Mouse (Mus musculus): ENCODE data around the gene Prkn. TPM values are rescaled to one million over a fixed set of nuclear protein-coding genes. Genes with fewer than 3 reads are reported as not detected.

Prkn gene
- polyA plus RNA-seq, 1 experiment from 2014 or later, result 2.8 TPM

DNA sequence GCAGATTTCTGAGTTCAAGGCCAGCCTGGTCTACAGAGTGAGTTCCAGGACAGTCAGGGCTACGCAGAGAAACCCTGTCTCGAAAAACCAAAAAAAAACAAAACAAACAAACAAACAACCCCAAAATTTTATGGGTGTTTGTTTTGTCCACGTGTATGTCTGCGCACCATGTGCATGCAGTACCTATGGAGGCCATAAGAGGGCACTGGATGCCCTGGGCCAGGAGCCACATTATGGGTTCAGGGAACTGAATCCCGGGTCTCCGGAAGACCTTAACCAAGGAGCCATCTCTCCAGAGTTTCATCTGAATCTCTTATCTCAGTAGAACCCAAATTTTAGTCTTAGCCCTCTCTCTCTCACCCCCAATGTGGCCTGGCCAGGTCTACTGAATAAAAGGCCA, 1263.6 kb downstream of the Prkn start:
- Histone ChIP-seq H3K27me3 (replicated peaks; ENCODE audit: insufficient read depth, low read length) (no peaks in the 10 kb centered on the region), H3K9me3 (ENCODE audit: low read length) (no peaks in the 10 kb centered on the region), H3K9ac (replicated peaks; ENCODE audit: low read depth) (no peak overlapping the region), H3K27ac (ENCODE audit: low read length) (no peak overlapping the region), H3K4me1 (ENCODE audit: insufficient read depth, low read depth, low read length) (no peaks in the 10 kb centered on the region), H3K4me2 (replicated peaks; ENCODE audit: low read depth, low read length) (no peak overlapping the region), H3K4me3 (ENCODE audit: low read depth, low read length) (no peak overlapping the region), H3K36me3 (ENCODE audit: insufficient read depth, low read length) (no peaks in the 10 kb centered on the region)
- no peak for ATAC-seq
- WGBS, result 74% methylated on average over 6 of the region's 6 CpGs
- no peak for DNase-seq (ENCODE audit: low spot score)
- peak; percentile 66 for TF ChIP-seq CTCF (IDR thresholded peaks at IDR 0.05)
- TF ChIP-seq EP300 (IDR thresholded peaks at IDR 0.05), result no peak

GRCm38 (mm10) chr17:12104245-12104644, 1264.1 kb downstream of the Prkn start:
- no peak overlapping the region for H3K9ac ChIP-seq (replicated peaks; ENCODE audit: low read depth)
- H3K4me1 ChIP-seq (ENCODE audit: insufficient read depth, low read depth, low read length), result no peaks in the 10 kb centered on the region
- TF ChIP-seq EP300 (IDR thresholded peaks at IDR 0.05) (no peak), CTCF (IDR thresholded peaks at IDR 0.05) (no peak)
- no peaks in the 10 kb centered on the region for H3K27me3 ChIP-seq (replicated peaks; ENCODE audit: insufficient read depth, low read length)
- no peak for DNase-seq (ENCODE audit: low spot score)
- no peak overlapping the region for H3K27ac ChIP-seq (ENCODE audit: low read length)
- no peak overlapping the region for H3K4me2 ChIP-seq (replicated peaks; ENCODE audit: low read depth, low read length)
- H3K4me3 ChIP-seq (ENCODE audit: low read depth, low read length), result no peak overlapping the region
- no peak for ATAC-seq
- H3K36me3 ChIP-seq (ENCODE audit: insufficient read depth, low read length), result no peaks in the 10 kb centered on the region
- no peaks in the 10 kb centered on the region for H3K9me3 ChIP-seq (ENCODE audit: low read length)
- 44% methylated on average over 7 of the region's 7 CpGs for WGBS

DNA sequence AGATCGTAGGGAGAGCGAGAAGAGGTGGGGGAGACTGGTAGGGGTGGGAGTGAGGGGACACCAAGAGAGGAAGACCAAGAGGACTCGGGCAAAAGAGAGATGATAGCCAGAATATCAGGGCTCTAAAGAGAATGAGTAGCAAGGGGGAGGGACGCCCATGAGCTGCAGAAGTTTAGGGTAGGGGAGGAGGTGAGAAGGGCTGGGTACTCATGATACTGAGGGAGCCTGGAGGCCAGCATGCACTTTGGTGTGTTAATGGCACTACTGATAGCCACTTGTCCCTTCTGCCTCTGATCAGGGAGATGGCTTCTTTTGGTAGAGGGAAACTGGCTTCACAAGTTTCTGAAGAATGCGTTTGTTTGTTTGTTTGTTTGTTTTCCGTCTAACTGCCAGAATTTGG, 1264.5 kb downstream of the Prkn start:
- DNase-seq (ENCODE audit: low spot score) (no peak), ATAC-seq (no peak)
- Histone ChIP-seq H3K27ac (ENCODE audit: low read length) (no peak overlapping the region), H3K4me2 (replicated peaks; ENCODE audit: low read depth, low read length) (no peak overlapping the region), H3K9ac (replicated peaks; ENCODE audit: low read depth) (no peak overlapping the region), H3K9me3 (ENCODE audit: low read length) (no peaks in the 10 kb centered on the region), H3K36me3 (ENCODE audit: insufficient read depth, low read length) (no peaks in the 10 kb centered on the region), H3K27me3 (replicated peaks; ENCODE audit: insufficient read depth, low read length) (no peaks in the 10 kb centered on the region), H3K4me1 (ENCODE audit: insufficient read depth, low read depth, low read length) (no peaks in the 10 kb centered on the region), H3K4me3 (ENCODE audit: low read depth, low read length) (no peak overlapping the region)
- WGBS, result 71% methylated on average over 6 of the region's 6 CpGs
- TF ChIP-seq CTCF (IDR thresholded peaks at IDR 0.05) (no peak), EP300 (IDR thresholded peaks at IDR 0.05) (no peak)

GRCm38 (mm10) chr17:12106255-12106654, 1266.1 kb downstream of the Prkn start:
- Histone ChIP-seq H3K36me3 (ENCODE audit: insufficient read depth, low read length) (no peaks in the 10 kb centered on the region), H3K4me1 (ENCODE audit: insufficient read depth, low read depth, low read length) (no peaks in the 10 kb centered on the region), H3K4me2 (replicated peaks; ENCODE audit: low read depth, low read length) (no peak overlapping the region), H3K27me3 (replicated peaks; ENCODE audit: insufficient read depth, low read length) (no peaks in the 10 kb centered on the region), H3K9ac (replicated peaks; ENCODE audit: low read depth) (no peak overlapping the region), H3K27ac (ENCODE audit: low read length) (no peak overlapping the region), H3K9me3 (ENCODE audit: low read length) (no peaks in the 10 kb centered on the region), H3K4me3 (ENCODE audit: low read depth, low read length) (no peak overlapping the region)
- TF ChIP-seq CTCF (IDR thresholded peaks at IDR 0.05), result no peak
- TF ChIP-seq EP300 (IDR thresholded peaks at IDR 0.05), result no peak
- DNase-seq (ENCODE audit: low spot score), result no peak
- WGBS, result 63% methylated on average over 4 of the region's 4 CpGs
- ATAC-seq, result no peak

Other genes with a start within 250 kb of the Prkn start
- 6.7 and 8.1 TPM in 2 replicates for gene Pacrg, start 73 bp upstream of the Prkn start, polyA plus RNA-seq (2015; fragmentation: Nextera tagmentation; extraction: Ambion mirVana)

All from lung, postnatal 0 days (tissue).